Mouse (Mus musculus) kidney, postnatal 0 days (tissue): ENCODE data around the gene Cct3. TPM values are rescaled to one million over a fixed set of nuclear protein-coding genes. Genes with fewer than 3 reads are reported as not detected.
"Not testable (repeated sequence)": the region's sequence is repeated elsewhere in the genome, so short reads cannot be mapped to it uniquely, and the experiment has no call there.

Experiments used
- ATAC-seq: fragments of 200-750 bp; cut with Nextera tagmentation; replicated peaks from 2 replicates; pipeline ENCODE4 v1.8.0; 2017; ENCODE audit warnings: low read depth, moderate number of reproducible peaks, moderate TSS enrichment, moderate library complexity; ENCODE audit not compliant: low FRiP score
- DNase-seq: peaks from one replicate; pipeline ENCODE4 v3.0.0-alpha.2; 2016; ENCODE audit warnings: low spot score
- H3K27ac ChIP-seq: fragments of 300-500 bp; sonication (generic); 2 replicates; pipeline ENCODE4 v1.5.1; 2014; ENCODE audit warnings: mild to moderate bottlenecking
- H3K27me3 ChIP-seq: fragments of 300-500 bp; sonication (generic); 2 replicates; pipeline ENCODE4 v1.6.1; 2014; ENCODE audit warnings: low read length, mixed read lengths; ENCODE audit not compliant: insufficient read depth
- H3K36me3 ChIP-seq: fragments of 300-500 bp; sonication (generic); 2 replicates; pipeline ENCODE4 v1.6.1; 2014; ENCODE audit warnings: low read length, mixed read lengths; ENCODE audit not compliant: insufficient read depth
- H3K4me1 ChIP-seq: fragments of 300-500 bp; sonication (generic); replicated peaks from 2 replicates; pipeline ENCODE4 v1.6.1; 2014; ENCODE audit warnings: antibody characterized with exemption, low read length, mixed read lengths; ENCODE audit not compliant: insufficient read depth
- H3K4me2 ChIP-seq: fragments of 300-500 bp; sonication (generic); 2 replicates; pipeline ENCODE4 v1.6.1; 2014; ENCODE audit warnings: mild to moderate bottlenecking, low read length, moderate library complexity, mixed read lengths
- H3K4me3 ChIP-seq: fragments of 300-500 bp; sonication (generic); replicated peaks from 2 replicates; pipeline ENCODE4 v1.5.1; 2014; ENCODE audit warnings: low read depth, low read length
- H3K9ac ChIP-seq: fragments of 300-500 bp; sonication (generic); 2 replicates; pipeline ENCODE4 v1.6.1; 2014; ENCODE audit warnings: low read depth, low read length
- H3K9me3 ChIP-seq: fragments of 300-500 bp; sonication (generic); replicated peaks from 2 replicates; pipeline ENCODE4 v1.6.1; 2016; ENCODE audit warnings: low read length, inconsistent platforms, mixed read lengths
- CTCF ChIP-seq: IDR thresholded peaks from 2 replicates; pipeline ENCODE4 v1.5.1; 2016; ENCODE audit warnings: antibody characterized with exemption, low read depth, mild to moderate bottlenecking, moderate library complexity
- WGBS: fragments of 180-500 bp; shearing (Covaris S2); extraction: QIAGEN DNeasy Blood & Tissue Kit; methylation state at CpG from one replicate; pipeline ENCODE4 v1.1.7; 2014; 5-methylcytosine and 5-hydroxymethylcytosine counted together
- polyA plus RNA-seq: library from polyadenylated mRNA; unstranded; fragments of >200 nt; fragmentation: Nextera tagmentation; extraction: Ambion mirVana; gene quantifications from 2 replicates; pipeline ENCODE4 v1.2.1, GENCODE M21; 2015

Gene Cct3
- polyA plus RNA-seq, 1 experiment from 2014 or later: 373 TPM

DNA sequence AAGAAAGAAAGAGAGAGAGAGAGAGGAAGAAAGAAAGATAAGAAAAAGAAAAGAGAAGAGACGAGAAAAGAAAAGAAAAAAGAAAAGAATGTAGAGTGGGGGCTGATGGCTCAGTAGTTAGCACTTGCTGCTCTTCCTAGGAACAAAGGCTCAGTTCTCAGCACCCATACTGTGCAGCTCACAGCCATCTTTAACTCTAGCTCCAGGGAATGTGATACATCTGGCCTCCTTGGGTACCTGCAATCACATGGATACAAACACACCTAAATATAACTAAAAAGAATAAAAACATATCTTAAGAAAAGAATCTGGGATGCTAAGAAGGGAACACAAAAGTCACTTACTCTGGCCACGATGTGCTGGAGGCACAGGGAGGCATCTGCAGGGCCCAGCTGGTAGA lies 20.8 kb upstream of the Cct3 start:
- Histone ChIP-seq H3K4me2 (no peak overlapping the region), H3K27ac (no peak overlapping the region), H3K4me1 (no peaks in the 10 kb centered on the region), H3K9me3 (no peaks in the 10 kb centered on the region), H3K36me3 (no peaks in the 10 kb centered on the region), H3K27me3 (no peaks in the 10 kb centered on the region), H3K4me3 (no peak overlapping the region), H3K9ac (no peak overlapping the region)
- DNase-seq (no peak), ATAC-seq (no peak)
- 89% methylated on average over 2 of the region's 2 CpGs for WGBS
- no peak for TF ChIP-seq CTCF

GRCm38 (mm10) chr3:88276529-88277143 lies 20.3 kb upstream of the Cct3 start:
- TF ChIP-seq CTCF: peak; percentile 79
- Histone ChIP-seq H3K9ac (no peak overlapping the region), H3K36me3 (no peaks in the 10 kb centered on the region), H3K27ac (no peak overlapping the region), H3K4me3 (no peak overlapping the region), H3K4me2 (no peak overlapping the region), H3K4me1 (no peaks in the 10 kb centered on the region), H3K9me3 (no peaks in the 10 kb centered on the region), H3K27me3 (no peaks in the 10 kb centered on the region)
- ATAC-seq: no peak
- DNase-seq: peak; percentile 50
- 35% methylated on average over 7 of the region's 7 CpGs for WGBS

DNA sequence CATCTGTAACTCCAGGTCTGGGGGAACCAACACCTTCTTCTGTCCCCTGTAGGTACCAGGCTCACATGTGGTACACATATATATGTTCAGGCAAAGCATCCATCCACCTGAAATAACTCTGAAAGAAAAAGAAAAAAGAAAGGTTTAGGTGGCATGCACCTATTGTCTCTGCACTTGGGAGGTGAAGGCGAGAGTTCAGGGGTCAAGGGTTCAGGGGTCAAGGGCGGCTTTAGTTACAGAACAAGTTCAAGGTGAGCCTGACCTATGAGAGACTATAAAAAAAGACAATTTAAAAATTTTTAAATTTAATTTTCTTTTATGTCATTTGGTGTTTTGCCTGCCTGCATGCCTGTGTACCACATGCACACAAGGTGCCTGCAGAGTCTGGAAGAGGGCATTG lies 16.9 kb upstream of the Cct3 start:
- ATAC-seq (no peak), DNase-seq (no peak)
- Histone ChIP-seq H3K4me3 (no peak overlapping the region), H3K27ac (no peak overlapping the region), H3K27me3 (no peaks in the 10 kb centered on the region), H3K36me3 (no peaks in the 10 kb centered on the region), H3K4me1 (no peaks in the 10 kb centered on the region), H3K4me2 (no peak overlapping the region), H3K9ac (no peak overlapping the region), H3K9me3 (no peaks in the 10 kb centered on the region)
- WGBS: 83% methylated on average over 2 of the region's 2 CpGs
- no peak for TF ChIP-seq CTCF

DNA sequence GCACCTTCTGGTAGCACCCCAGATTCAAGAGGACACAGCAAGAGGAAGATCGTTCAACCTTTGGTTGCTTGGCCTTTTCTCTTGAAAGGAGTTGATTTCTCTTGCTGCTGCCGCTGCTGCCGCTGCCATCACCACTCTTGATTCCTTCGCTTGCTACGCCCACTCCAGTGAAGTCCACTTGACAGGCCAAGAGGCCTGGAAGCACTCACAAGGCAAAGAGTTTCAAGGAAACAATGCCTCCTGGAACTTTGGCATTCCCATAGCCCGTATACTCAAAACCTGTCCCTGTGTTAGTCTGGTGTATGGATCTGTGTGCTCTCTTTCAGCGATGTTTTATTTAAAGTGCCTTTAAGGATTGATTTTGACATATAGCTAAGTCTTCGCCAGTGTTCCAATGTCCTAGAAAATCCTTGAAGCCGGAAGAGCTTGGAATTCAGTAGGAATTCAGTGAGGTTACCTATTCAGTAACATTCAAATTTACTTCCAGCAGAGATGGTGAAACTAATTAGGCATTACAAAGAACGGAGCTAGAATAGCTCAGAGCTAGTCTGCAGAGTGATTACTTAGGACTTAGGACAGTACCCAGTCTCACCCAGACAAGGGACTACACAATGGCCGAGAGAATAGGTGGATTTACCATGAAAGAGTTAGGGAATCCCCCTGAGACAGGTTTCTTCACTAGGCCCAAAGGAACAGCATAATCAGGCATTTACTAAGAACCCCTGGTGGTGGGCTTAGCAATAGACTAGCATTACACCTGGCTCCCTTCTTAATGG lies 15.6 kb upstream of the Cct3 start:
- H3K9me3 ChIP-seq, H3K4me2 ChIP-seq, DNase-seq, H3K27me3 ChIP-seq, H3K9ac ChIP-seq, H3K27ac ChIP-seq, H3K36me3 ChIP-seq, H3K4me1 ChIP-seq, ATAC-seq, H3K4me3 ChIP-seq: not testable (repeated sequence)
- 71% methylated on average over 11 of the region's 11 CpGs for WGBS

DNA sequence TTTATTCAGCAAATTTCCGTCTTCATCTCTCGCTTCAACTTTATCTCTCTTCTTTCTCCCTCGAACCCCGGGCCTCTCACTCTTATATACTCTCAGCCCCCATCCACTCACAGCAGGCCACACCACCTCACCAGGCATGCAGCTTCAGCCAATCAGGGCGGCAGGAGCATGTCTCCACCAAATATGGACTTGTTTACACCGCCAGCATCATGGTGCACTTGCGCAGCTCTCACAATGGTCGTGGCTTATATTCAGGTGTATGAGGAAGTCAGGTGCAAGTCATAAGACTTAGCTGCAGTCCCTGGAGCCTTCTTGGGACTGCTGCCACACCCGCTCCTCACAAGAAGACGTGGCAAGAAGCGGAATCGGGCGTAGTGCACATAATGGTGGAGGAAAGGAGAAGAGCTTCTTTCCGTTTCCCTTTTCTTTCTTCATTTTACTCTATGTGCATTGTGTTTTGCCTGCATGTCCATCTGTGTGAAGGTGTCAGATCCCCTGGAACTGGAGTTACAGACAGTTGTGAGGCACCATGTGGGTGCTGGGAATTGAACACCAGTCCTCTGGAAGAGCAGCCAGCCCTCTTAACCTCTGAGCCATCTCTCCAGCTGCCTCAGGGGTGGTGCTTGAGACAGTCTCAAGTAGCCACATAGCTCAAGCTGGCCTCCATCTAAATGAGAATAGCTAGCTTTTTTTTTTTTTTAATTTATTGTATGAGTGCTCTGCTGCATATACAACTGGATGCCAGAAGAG lies 11.9 kb upstream of the Cct3 start:
- not testable (repeated sequence) for H3K4me1 ChIP-seq, H3K9ac ChIP-seq, H3K27me3 ChIP-seq, H3K4me2 ChIP-seq, ATAC-seq, H3K4me3 ChIP-seq, DNase-seq, H3K9me3 ChIP-seq, H3K36me3 ChIP-seq, H3K27ac ChIP-seq
- WGBS: 95% methylated on average over 14 of the region's 14 CpGs

DNA sequence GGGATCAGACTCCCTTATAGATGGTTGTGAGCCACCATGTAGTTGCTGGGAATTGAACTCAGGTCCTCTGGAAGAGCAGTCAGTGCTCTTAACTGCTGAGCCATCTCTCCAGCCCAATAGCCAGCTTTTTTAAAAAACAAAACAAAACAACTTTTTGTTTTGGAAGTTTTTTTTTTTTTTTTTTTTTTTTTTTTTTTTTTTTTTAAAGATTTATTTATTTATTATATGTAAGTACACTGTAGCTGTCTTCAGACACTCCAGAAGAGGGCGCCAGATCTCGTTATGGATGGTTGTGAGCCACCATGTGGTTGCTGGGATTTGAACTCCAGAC lies 11.4 kb upstream of the Cct3 start:
- not testable (repeated sequence) for ATAC-seq, H3K36me3 ChIP-seq, H3K4me2 ChIP-seq, H3K27ac ChIP-seq, H3K27me3 ChIP-seq, H3K4me3 ChIP-seq, DNase-seq, H3K9me3 ChIP-seq, H3K4me1 ChIP-seq, H3K9ac ChIP-seq
- WGBS: no CpG with 5 or more reads among the region's 2 CpGs
